ENCODE assay signal across 20 mouse cellular contexts in the genomic region with DNA sequence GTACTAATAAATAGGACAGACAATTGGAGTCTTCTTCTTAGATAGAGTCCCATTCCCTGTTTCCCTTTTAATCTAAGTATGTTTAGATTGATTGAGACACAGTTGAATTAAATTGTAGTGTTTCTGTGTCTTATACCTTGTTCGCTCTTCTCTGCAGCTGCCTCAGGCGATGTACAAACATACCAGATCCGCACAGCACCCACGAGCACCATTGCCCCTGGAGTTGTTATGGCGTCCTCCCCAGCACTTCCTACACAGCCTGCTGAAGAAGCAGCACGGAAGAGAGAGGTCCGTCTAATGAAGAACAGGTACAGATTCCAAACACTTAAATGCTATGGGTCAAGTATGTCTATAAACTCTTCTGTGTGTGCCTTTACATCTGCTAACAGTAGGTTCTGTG.
"Had no signal": no experiment of that assay in that cellular context is flagged by ENCODE, and none has a peak within 500 bp of the region (broad histone marks: within the 10 kb centered on the region; RNA-seq: fewer than 3 reads in every experiment).

No protein-coding gene starts in this region.

- H3K4me2 ChIP-seq: limb, embryonic 13.5 days; liver, embryonic 12.5 days; liver, embryonic 15.5 days; lung, embryonic 15.5 days; midbrain, embryonic 12.5 days; neural tube, embryonic 13.5 days had no signal

- DNase-seq: kidney, adult 2 months; kidney, postnatal 25 days; layer of hippocampus, adult 9-11 months; liver; lung, adult 18-20 months; lung, postnatal 10 days; lung, postnatal 4 days; thymus, adult 2 months; thymus, postnatal 25 days had no signal

- ATAC-seq: liver, embryonic 12.5 days; midbrain, embryonic 16.5 days had no signal

- H3K4me1 ChIP-seq: limb, embryonic 10.5 days; limb, embryonic 13.5 days; liver, embryonic 12.5 days; liver, embryonic 15.5 days; lung, embryonic 15.5 days; midbrain, embryonic 12.5 days; neural tube, embryonic 13.5 days had no signal

- H3K9me3 ChIP-seq: limb, embryonic 10.5 days; limb, embryonic 13.5 days; liver, embryonic 12.5 days; liver, embryonic 15.5 days; lung, embryonic 15.5 days; midbrain, embryonic 12.5 days; neural tube, embryonic 13.5 days had no signal

- H3K27ac ChIP-seq: kidney, postnatal 0 days; layer of hippocampus, adult 2 months; limb, embryonic 10.5 days; limb, embryonic 13.5 days; liver, embryonic 12.5 days; liver, embryonic 15.5 days; lung, embryonic 15.5 days; midbrain, embryonic 12.5 days; neural tube, embryonic 13.5 days had no signal

- H3K9ac ChIP-seq: limb, embryonic 13.5 days; liver, embryonic 12.5 days; liver, embryonic 15.5 days; lung, embryonic 15.5 days; midbrain, embryonic 12.5 days; neural tube, embryonic 13.5 days had no signal

- H3K27me3 ChIP-seq: limb, embryonic 13.5 days; liver, embryonic 12.5 days; liver, embryonic 15.5 days; lung, embryonic 15.5 days; midbrain, embryonic 12.5 days; neural tube, embryonic 13.5 days had no signal

- H3K4me3 ChIP-seq: layer of hippocampus, adult 2 months; limb, embryonic 10.5 days; limb, embryonic 13.5 days; liver, embryonic 12.5 days; liver, embryonic 15.5 days; lung, embryonic 15.5 days; midbrain, embryonic 12.5 days; myocyte; neural tube, embryonic 13.5 days had no signal
